Mouse (Mus musculus): ENCODE data around the gene Ube2r2. TPM values are rescaled to one million over a fixed set of nuclear protein-coding genes. Genes with fewer than 3 reads are reported as not detected.

Ube2r2 gene
- total RNA-seq, 2 experiments from 2014 or later: 84.1 to 87.1 TPM

GRCm38 (mm10) chr4:41115793-41116192 is 19.8 kb upstream of the Ube2r2 start:
- no peak for DNase-seq (ENCODE audit: low spot score in 2 of 2)
- intact Hi-C loops (cut with DNase I): no loop called here

GRCm38 (mm10) chr4:41116817-41117216 is 18.7 kb upstream of the Ube2r2 start:
- intact Hi-C loops (cut with DNase I): no loop called here
- no peak for DNase-seq (ENCODE audit: low spot score in 2 of 2)

DNA sequence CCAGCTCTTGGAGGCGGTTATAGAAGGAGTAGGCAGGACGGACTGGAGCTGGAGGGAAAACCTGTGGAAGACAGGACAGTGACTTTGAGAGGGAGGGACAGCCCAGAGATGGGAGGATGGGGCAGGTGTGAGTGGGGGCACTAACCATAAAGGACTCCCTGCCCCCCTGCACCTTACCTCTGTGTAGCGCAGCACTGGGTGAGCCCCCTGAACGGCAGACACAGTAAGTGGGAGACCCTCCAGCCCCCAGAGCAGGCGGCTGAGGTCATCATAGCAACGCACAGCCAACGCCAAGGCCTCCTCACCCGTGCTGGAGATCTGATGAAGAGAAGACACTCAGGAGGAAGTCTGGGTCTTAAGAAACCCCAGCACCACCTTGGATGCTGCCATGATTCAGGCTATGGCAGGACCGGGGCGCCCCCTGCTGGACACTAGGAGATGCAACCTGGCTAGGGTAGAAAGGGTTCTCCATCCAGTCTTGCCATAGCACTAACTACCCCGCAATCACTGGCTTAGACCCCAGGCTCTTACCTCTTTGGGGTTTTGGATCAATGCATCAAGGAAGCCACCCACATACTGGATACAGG is 16.7 kb upstream of the Ube2r2 start:
- intact Hi-C loops (cut with DNase I): loop anchor here (1.0 kb wide), 1 partner anchor 68 kb away; no protein-coding TSS in a partner anchor
- peak; percentile 58 to 61 for DNase-seq (ENCODE audit: low spot score in 2 of 2)

GRCm38 (mm10) chr4:41124180-41124951 is 11.2 kb upstream of the Ube2r2 start, which contains the start of gene Nol6:
Gene Nol6 (minus strand): TSS chr4:41124455.
- DNase-seq (ENCODE audit: low spot score in 2 of 2): peak; percentile 98 to 100
- intact Hi-C loops (cut with DNase I): no loop called here

DNA sequence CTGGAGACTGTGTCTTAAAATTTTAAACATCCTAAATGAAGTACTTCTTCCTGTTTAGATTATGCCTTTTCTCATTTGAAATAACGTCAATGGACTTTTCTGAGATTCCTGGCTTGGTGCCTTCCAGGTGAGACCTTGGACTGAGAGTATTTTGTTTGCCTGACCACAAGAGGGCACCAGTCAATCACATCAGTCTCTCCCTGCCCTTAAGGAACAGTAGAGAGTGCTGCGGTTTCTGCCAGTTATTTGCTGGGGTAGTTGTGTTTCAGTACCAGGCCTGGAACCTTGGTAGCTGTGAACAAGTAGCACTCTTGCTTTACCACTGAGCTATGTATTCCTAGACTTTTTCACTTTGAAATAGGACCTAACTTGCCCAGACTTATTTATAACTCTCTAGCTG is 6.1 kb upstream of the Ube2r2 start:
- intact Hi-C loops (cut with DNase I): loop anchor here (1.0 to 2.0 kb wide), 2 partner anchors 36 to 97 kb away; no protein-coding TSS in a partner anchor
- peak; percentile 42 to 62 for DNase-seq (ENCODE audit: low spot score in 2 of 2)

DNA sequence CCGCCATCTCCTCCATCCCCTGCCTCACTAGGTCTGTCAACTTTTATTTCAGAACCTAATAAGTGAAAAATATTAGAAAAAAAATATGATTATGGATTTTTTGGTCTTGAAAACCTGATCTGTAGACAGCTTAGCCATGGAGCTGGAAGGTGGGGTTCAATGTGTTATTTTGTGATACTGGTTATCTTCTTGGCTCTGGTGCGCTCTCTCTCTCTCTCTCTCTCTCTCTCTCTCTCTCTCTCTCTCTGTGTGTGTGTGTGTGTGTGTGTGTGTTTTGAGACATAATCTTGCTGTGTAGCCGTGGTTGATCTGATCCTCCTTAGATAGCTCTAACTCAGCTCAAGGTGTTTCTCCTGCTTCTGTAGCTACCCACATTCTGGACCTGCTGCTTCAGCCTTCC is 5.7 kb upstream of the Ube2r2 start:
- no peak for DNase-seq (ENCODE audit: low spot score in 2 of 2)
- intact Hi-C loops (cut with DNase I): loop anchor here (1.0 to 2.0 kb wide), 2 partner anchors 35 to 97 kb away; no protein-coding TSS in a partner anchor

DNA sequence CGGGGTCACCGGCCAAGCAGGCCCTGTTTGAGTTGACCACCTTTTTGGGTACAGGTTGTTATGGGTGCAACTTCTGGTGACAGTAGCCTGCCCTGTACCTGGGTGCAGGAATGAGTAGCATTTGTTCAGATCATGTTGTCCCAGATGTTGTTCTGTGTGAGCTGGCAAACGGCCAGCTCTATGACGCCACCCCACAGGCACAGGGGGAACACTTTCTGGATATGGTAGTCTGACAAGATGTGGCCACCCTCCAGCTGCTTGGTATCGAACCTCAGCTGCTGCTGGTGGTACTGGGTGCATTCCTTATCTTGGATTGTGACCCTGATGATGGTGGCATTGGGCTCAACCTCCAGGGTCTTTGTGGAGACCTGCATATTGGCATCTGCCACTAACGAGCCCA is 3.1 kb upstream of the Ube2r2 start:
- intact Hi-C loops (cut with DNase I): no loop called here
- DNase-seq (ENCODE audit: low spot score in 2 of 2): no peak

DNA sequence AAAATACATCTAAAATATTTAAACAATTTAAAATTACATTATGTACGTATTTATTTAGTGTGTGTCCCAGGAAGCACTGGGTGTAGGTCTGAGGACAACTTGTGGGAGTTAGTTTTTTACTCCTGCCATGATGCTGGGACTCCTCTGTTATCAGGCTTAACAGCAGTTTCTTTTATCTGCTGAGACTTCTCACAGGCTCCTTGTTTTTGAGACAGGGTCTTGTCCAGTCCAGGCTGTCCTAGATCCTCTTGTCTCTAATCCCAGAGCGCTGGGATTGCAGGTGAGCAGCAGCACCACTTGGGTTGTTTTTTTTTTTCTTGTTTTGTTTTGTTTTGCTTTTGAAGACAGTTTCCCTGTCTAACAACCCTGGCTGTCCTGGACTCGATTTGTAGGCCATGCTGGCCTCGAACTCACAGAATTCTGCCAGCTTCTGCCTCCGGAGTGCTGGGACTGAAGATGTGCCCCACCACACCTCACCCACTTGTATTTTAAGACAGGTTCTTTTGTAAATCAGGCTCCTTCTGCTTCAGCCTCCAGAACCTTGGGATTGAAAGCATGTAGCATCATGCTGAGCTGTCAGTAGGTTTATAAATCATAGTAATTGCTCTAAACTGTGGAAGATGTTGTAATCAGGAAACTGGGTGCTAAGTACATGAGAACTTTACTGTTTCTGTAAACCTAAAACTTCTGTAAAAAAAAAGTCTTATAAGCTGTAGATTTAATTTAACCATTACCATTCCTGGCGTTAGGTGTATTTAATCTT is 1.8 kb upstream of the Ube2r2 start:
- DNase-seq (ENCODE audit: low spot score in 2 of 2): no peak

DNA sequence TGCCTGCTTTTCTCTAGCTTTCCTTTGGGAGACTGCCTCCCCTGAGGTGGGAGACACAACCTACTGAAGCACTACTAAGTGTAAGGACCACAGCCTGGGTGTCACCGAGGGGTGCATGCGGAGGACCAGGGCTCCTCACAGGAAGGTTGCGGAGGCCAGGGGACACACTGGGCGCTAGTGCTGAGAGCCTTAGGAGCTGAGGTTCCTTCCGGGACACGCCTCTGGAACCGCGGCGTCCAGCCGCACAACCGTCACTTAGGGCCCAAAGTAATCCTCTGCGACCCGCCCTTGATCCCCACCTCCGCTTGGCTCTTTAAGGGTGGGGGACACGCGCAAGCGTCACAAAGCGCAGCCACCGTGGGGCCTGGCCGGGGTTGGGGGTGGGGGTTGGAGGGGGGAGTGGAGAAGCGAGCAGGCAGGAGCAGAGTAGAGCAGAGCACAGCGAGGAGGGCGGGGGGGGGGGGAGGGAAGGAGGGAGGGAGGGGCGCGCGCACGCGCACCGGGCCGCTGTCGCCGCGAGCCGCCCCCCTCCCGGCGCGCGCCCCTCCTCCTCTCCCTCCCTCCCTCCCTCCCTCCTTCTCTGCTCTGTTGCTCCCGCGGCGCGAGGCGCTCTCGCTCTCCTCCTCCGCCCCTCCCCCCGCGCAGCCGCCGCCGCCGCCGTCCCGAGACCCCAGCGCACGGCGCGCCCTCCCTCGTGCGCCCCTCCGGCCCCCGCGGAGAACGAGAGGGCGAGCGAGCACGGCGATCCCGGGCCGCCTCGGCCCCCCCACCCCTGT is 420 bp upstream of the Ube2r2 start:
- intact Hi-C loops (cut with DNase I): no loop called here
- DNase-seq (ENCODE audit: low spot score in 2 of 2): peak; percentile 64 to 73

More for the DNA sequence above, 1.8 kb upstream of the Ube2r2 start:
- intact Hi-C loops (cut with DNase I): no loop called here

DNA sequence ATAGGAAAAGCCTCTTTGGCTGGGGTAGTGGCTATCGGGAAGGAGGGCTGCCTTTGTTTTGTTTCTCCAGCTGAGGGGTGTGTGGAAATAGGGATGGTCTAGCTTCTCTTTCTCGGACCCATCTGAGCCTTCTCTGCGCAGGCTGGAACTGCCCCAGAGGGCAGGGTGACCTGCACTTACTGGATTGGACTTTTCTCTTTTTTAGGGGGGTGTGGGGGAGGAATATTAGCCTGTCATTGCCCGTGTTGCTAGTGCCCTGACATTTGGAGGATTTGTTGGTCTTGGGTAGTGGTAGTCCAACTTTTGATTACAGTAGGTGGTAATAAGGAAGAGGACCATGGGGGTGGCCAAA is 887 bp downstream of the Ube2r2 start:
- no peak for DNase-seq (ENCODE audit: low spot score in 2 of 2)
- intact Hi-C loops (cut with DNase I): no loop called here

DNA sequence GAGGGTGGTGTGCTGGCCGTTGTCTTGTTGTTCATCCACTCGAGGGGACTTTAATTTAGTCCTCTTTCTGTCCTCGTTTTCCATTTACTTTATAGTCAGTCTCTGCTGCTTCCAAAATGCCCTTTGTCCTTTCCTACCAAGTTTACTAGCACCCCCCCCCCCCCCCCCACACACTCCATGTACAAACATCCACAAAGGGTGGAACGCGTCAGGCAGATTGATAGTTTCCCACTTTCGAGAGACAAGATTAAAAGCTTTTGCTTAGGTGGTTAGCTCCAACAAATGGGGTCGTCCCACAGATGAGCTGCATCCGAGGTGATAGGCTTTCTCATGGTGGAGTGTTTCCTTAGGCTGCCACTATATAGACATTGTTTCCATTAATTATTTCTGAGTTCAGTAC is 1.3 kb downstream of the Ube2r2 start:
- intact Hi-C loops (cut with DNase I): no loop called here
- DNase-seq (ENCODE audit: low spot score in 2 of 2): no peak

GRCm38 (mm10) chr4:41140174-41140875 is 4.8 kb downstream of the Ube2r2 start:
- DNase-seq (ENCODE audit: low spot score in 2 of 2): no peak
- intact Hi-C loops (cut with DNase I): no loop called here

DNA sequence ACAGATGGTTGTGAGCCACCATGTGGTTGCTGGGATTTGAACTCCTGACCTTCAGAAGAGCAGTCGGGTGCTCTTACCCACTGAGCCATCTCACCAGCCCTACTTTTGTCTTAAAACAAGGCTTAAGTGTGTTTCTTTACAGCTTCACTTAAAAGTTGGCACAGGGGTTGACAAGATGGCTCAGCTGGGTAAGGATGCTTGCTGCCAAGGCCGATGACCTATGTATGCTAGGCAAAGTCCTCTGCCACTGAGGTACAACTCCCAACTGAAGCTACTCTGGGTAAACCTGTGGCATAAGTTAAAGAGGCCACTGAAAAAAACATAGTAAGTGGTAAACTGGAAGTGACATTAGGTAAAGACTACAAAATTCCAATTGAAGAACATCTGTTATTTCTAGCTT is 7.1 kb downstream of the Ube2r2 start:
- no peak for DNase-seq (ENCODE audit: low spot score in 2 of 2)
- intact Hi-C loops (cut with DNase I): no loop called here

DNA sequence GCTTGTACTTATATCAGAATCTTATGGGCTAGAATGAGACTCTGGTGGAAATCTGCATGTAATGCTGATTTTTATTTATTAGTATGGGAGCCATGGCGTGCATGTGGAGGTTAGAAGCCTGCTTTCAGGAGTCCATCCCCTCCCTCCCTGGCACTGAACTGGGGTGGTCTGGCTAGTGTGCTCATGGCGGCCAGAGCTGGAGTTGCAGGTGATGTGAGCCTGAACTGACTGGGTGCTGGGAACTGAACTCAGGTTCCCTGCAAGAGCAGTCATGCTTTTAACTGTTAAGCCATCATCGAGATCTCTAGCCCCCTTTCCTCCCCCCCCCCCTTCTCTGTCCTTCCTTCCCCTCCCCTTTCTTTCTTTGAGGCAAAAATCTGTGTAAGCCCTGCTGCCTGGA is 14.3 kb downstream of the Ube2r2 start:
- intact Hi-C loops (cut with DNase I): no loop called here
- no peak for DNase-seq (ENCODE audit: low spot score in 2 of 2)

- intact Hi-C loops (cut with DNase I): no loop called here
- DNase-seq (ENCODE audit: low spot score in 2 of 2): no peak
These were observed 15.6 kb downstream of the Ube2r2 start for GRCm38 (mm10) chr4:41151186-41151585.

DNA sequence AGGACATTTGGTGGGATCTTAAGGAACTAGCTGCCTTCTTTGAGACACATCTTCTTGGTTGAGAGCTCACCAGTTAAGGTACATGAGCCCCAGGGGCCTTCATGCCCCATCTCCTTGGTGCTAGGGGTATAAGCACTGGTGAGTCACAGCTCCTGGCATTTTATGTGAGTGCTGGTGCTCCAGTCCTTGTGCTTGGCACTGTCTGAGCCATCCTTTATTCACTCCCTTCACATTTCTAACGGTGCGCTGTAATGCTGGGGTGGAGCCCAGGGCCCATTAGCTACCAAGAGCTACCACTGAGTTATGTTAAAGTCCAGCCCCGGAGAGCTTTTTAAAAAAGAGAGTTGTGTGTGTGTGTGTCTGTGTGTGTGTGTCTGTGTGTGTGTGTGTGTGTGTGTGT is 17.6 kb downstream of the Ube2r2 start:
- DNase-seq (ENCODE audit: low spot score in 2 of 2): no peak
- intact Hi-C loops (cut with DNase I): no loop called here

DNA sequence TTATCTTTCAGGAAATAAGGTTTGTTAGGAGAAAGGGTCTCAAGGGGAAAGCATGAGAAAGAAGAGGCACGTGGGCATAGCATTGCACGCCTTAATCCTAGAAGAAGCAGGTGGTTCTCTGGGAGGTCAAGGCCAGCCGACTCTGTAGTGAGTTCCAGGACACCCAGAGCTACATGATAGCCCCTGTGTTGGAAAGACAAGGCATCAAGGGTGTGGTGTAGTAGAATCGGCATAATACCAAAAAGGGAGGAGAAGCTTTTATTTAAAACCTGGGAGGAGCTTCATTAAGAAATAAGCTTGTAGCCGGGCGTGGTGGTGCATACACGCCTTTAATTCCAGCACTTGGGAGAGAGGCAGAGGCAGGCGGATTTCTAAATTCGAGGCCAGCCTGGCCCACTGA is 21.4 kb downstream of the Ube2r2 start:
- intact Hi-C loops (cut with DNase I): no loop called here
- DNase-seq (ENCODE audit: low spot score in 2 of 2): no peak

DNA sequence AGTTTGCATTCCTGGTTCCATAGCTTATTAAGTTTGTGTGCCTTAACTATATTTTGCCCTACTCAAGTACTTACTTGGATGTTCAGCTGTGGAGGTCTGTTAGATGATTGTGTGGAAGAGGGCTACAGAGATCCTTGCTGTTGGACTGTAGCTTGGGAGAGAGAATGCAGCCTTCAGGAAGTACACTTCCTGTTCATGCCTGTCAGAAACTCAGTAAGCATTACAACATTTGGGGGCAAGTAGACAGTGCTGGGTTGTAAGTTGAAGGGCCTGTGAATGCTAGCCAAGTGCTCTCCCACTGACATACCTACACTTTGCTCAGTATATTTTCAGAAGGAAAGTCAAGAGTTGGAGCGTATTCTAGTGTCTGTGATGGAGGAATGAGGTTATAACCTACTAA is 22.7 kb downstream of the Ube2r2 start:
- intact Hi-C loops (cut with DNase I): no loop called here
- no peak for DNase-seq (ENCODE audit: low spot score in 2 of 2)

DNA sequence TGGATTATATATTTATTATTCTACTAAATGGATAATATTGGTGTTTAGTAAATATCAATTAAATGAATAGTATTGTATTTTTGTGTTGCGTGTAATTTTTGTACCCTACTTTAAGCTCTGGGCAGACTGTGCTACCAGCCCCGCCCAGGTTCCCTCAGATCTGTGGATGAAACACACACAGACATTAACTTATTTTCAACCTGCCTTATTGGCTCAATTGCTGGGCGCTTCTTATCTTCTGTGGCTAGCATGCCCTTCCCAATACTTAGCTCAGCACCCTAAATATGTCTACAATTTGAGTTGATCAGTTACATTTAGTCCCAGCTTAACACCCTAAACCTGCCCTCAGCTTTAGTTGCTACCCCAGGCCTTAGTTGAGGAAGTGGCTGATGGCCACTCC is 25.7 kb downstream of the Ube2r2 start:
- DNase-seq (ENCODE audit: low spot score in 2 of 2): no peak

More for the DNA sequence above, 25.7 kb downstream of the Ube2r2 start:
- intact Hi-C loops (cut with DNase I): no loop called here

Measured in left cerebral cortex, postnatal 25 days (tissue).